Mouse (Mus musculus) embryo, embryonic 9.5 days (tissue): ENCODE measurements at regions not wholly inside any gene's neighbourhood (a gene's known extent, or its start where the extent isn't known, plus 50 kb on each side); places are given as distances from the start of the nearest gene placed in this dataset.

Experiments used
- DNase-seq: peaks from one replicate; pipeline ENCODE4 v3.0.0-alpha.2; 2017; ENCODE audit errors: extremely low spot score

DNA sequence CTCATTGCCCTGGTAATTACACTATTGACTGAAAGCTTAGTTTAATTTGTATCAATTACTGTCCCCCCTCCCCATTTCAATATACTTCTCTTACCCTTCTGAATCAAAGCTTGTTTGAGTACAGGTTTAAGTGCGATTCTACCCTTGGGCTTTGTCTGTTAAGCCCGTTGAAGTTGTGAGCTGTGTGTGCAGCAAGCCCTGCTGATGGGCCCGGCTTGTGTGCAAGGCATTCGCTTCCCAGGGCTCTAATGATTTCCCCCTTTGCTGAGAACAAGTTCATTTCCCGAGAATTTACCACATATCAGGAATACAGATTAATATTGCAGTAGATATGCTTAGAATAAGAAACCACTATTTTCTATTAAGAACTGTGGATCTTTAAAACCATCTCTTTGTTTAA, 460.6 kb downstream of the Dok5 start:
- no peak for DNase-seq
